Mouse (Mus musculus) embryonic facial prominence, embryonic 12.5 days (tissue): ENCODE measurements around the gene Map2k1. TPM values are rescaled to one million over a fixed set of nuclear protein-coding genes. Genes with fewer than 3 reads are reported as not detected.
"Not testable (repeated sequence)": the region's sequence is repeated elsewhere in the genome, so short reads cannot be mapped to it uniquely, and the experiment has no call there.

Source experiments
- ATAC-seq: fragments of 200-750 bp; cut with Nextera tagmentation; 2 replicates; pipeline ENCODE4 v1.8.0; 2017; ENCODE audit not compliant: insufficient number of reproducible peaks, insufficient read depth, low FRiP score, low TSS enrichment
- H3K27ac ChIP-seq: fragments of 300-500 bp; sonication (generic); 2 replicates; pipeline ENCODE4 v1.5.1; 2016; ENCODE audit warnings: mild to moderate bottlenecking
- H3K27me3 ChIP-seq: fragments of 300-500 bp; sonication (generic); 2 replicates; pipeline ENCODE4 v1.6.1; 2016; ENCODE audit warnings: mild to moderate bottlenecking, moderate library complexity
- H3K36me3 ChIP-seq: fragments of 300-500 bp; sonication (generic); 2 replicates; pipeline ENCODE4 v1.6.1; 2016; ENCODE audit warnings: mild to moderate bottlenecking
- H3K4me1 ChIP-seq: fragments of 300-500 bp; sonication (generic); 2 replicates; pipeline ENCODE4 v1.6.1; 2016
- H3K4me2 ChIP-seq: fragments of 300-500 bp; sonication (generic); replicated peaks from 2 replicates; pipeline ENCODE4 v1.6.1; 2016; ENCODE audit warnings: mild to moderate bottlenecking, moderate library complexity
- H3K4me3 ChIP-seq: fragments of 300-500 bp; sonication (generic); 2 replicates; pipeline ENCODE4 v1.5.1; 2016; ENCODE audit warnings: mild to moderate bottlenecking
- H3K9ac ChIP-seq: fragments of 300-500 bp; sonication (generic); 2 replicates; pipeline ENCODE4 v1.6.1; 2016; ENCODE audit warnings: mild to moderate bottlenecking, moderate library complexity
- H3K9me3 ChIP-seq: fragments of 300-500 bp; sonication (generic); 2 replicates; pipeline ENCODE4 v1.6.1; 2016; ENCODE audit warnings: mild to moderate bottlenecking, moderate library complexity
- WGBS: fragments of 180-500 bp; shearing (Covaris S2); methylation state at CpG from one replicate; pipeline ENCODE4 v1.1.7; 2016; 5-methylcytosine and 5-hydroxymethylcytosine counted together
- polyA plus RNA-seq: library from polyadenylated mRNA; unstranded; fragments of >200 nt; fragmentation: Nextera tagmentation; extraction: Ambion mirVana; gene quantifications from 2 replicates; pipeline ENCODE4 v1.2.1, GENCODE M21; 2016

The Map2k1 gene
- polyA plus RNA-seq, 1 experiment from 2014 or later: 77.0 TPM

GRCm38 (mm10) chr9:64199897-64200296 is 53.5 kb downstream of the Map2k1 start:
- Histone ChIP-seq H3K9ac (no peak overlapping the region), H3K27ac (no peak overlapping the region), H3K9me3 (no peaks in the 10 kb centered on the region), H3K4me2 (no peak overlapping the region), H3K36me3 (peaks cover 25% of the 10 kb centered on the region), H3K27me3 (no peaks in the 10 kb centered on the region), H3K4me3 (no peak overlapping the region), H3K4me1 (no peaks in the 10 kb centered on the region)
- WGBS: 85% methylated on average over 2 of the region's 2 CpGs
- ATAC-seq: no peak

DNA sequence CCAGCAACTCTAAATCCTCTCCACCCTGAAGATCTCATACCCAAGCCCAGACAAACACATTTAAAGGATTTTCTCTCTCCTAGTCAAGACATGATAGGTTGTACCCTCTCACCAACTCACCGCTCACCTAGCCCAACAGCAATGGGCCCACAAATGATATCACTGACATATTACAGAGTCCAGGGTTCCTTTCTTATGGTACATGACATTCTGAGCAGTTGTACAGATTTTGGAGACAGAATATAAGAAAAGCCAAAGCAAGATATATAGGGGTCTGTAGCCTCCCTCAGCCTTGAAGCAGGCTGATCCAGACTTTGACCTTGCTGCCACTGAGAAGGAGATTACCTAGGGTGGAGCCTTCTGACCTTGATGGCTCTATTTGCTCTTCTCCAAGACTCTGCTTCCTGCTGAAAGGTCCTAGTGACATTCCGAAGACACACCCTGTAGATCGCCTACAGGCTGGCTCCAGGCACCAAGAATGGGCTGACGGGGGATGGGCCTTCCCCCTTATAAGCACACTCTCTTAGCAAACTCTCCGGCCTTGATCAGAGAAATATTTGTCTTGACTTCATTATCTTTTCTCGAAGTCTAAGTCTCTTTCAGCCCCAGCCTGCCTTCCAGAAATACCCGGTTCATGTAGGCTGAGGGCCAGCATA is 54.5 kb downstream of the Map2k1 start:
- H3K27ac ChIP-seq, H3K9ac ChIP-seq, H3K27me3 ChIP-seq, H3K9me3 ChIP-seq, H3K4me1 ChIP-seq, H3K4me2 ChIP-seq, H3K4me3 ChIP-seq, ATAC-seq: not testable (repeated sequence)
- peaks cover 18% of the 10 kb centered on the region for H3K36me3 ChIP-seq
- WGBS: 91% methylated on average over 7 of the region's 7 CpGs

- Histone ChIP-seq H3K36me3 (peaks cover 19% of the 10 kb centered on the region), H3K4me3 (no peak overlapping the region), H3K9me3 (no peaks in the 10 kb centered on the region), H3K4me2 (no peak overlapping the region), H3K27me3 (no peaks in the 10 kb centered on the region), H3K27ac (no peak overlapping the region), H3K4me1 (no peaks in the 10 kb centered on the region), H3K9ac (no peak overlapping the region)
- 93% methylated on average over 5 of the region's 5 CpGs for WGBS
- ATAC-seq: no peak
Observed at GRCm38 (mm10) chr9:64198068-64198762, 55.2 kb downstream of the Map2k1 start.

DNA sequence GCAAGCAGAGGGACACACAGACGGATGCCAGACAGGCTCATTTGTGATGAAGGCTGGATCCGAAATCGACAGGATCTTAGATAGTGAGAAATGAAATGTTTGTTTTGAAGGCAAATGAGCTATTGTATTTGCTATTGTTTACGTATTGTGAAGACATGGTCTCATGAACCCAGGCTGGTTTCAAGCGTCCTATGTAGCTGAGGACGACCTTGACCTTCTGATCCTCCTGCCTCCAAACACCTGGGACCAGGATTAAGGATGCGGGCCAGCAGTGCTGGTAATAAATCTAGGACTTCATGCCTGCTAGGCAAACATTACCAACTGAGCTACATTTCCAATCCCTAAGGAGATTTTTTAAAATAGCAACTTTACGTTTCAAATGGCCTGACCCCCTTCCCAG is 55.9 kb downstream of the Map2k1 start:
- no peak overlapping the region for H3K4me2 ChIP-seq
- H3K4me3 ChIP-seq: no peak overlapping the region
- H3K9me3 ChIP-seq: no peaks in the 10 kb centered on the region
- 85% methylated on average over 8 of the region's 8 CpGs for WGBS
- no peak for ATAC-seq
- peaks cover 19% of the 10 kb centered on the region for H3K36me3 ChIP-seq
- no peaks in the 10 kb centered on the region for H3K27me3 ChIP-seq
- no peaks in the 10 kb centered on the region for H3K4me1 ChIP-seq
- no peak overlapping the region for H3K27ac ChIP-seq
- no peak overlapping the region for H3K9ac ChIP-seq

DNA sequence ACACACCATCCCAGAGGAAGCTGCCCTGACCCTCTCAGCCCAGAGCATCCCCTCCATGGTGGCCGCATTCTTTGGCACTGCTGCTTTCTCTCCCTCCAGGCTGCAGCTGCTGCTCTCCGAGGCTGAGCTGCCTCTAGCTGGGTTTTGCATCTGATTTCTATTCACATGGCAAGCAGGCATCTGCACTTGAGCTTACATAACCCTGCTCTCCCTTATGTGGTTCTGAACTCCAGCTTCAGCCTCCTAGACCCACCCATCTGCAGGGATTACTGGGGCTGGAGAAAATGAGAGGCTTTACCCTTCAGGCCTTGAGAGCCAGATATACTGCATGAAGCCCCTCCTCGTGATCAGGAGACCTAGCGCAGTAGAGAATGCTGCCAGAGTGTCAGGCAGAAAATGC is 57.9 kb downstream of the Map2k1 start:
- no peaks in the 10 kb centered on the region for H3K27me3 ChIP-seq
- H3K36me3 ChIP-seq: peaks cover 36% of the 10 kb centered on the region
- H3K4me2 ChIP-seq: no peak overlapping the region
- no peaks in the 10 kb centered on the region for H3K9me3 ChIP-seq
- no peak for ATAC-seq
- H3K4me1 ChIP-seq: no peaks in the 10 kb centered on the region
- WGBS: 81% methylated on average over 4 of the region's 4 CpGs
- no peak overlapping the region for H3K9ac ChIP-seq
- no peak overlapping the region for H3K4me3 ChIP-seq
- H3K27ac ChIP-seq: no peak overlapping the region

DNA sequence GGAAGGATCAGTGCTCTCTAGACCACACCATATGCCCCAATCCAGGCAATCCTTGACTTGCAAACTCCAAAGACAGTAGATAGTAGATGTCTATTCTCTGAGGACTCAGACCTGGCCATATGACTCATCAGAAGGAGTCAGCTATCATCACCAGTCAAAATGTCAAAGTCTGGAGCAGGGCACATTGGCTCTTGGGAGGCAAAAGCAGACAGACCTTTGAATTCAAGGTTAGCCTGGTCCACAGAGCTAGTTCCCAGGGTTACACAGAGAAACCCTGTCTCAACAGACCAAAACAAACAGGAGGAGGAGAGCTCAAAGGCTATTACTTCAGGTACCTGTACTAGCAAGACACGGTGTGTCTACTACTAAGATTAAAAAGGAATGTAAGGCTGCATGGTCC is 59.6 kb downstream of the Map2k1 start:
- Histone ChIP-seq H3K9me3 (no peaks in the 10 kb centered on the region), H3K9ac (no peak overlapping the region), H3K4me2 (no peak overlapping the region), H3K4me1 (no peaks in the 10 kb centered on the region), H3K4me3 (no peak overlapping the region), H3K27ac (no peak overlapping the region), H3K27me3 (no peaks in the 10 kb centered on the region), H3K36me3 (peaks cover 47% of the 10 kb centered on the region)
- no peak for ATAC-seq
- 95% methylated on average over 1 of the region's 1 CpGs for WGBS

GRCm38 (mm10) chr9:64184166-64184840 is 69.1 kb downstream of the Map2k1 start:
- Histone ChIP-seq H3K27ac (no peak overlapping the region), H3K4me2 (no peak overlapping the region), H3K9me3 (no peaks in the 10 kb centered on the region), H3K4me3 (no peak overlapping the region), H3K36me3 (peaks cover 59% of the 10 kb centered on the region), H3K4me1 (peaks cover 7% of the 10 kb centered on the region), H3K27me3 (no peaks in the 10 kb centered on the region), H3K9ac (no peak overlapping the region)
- 89% methylated on average over 5 of the region's 5 CpGs for WGBS
- no peak for ATAC-seq

DNA sequence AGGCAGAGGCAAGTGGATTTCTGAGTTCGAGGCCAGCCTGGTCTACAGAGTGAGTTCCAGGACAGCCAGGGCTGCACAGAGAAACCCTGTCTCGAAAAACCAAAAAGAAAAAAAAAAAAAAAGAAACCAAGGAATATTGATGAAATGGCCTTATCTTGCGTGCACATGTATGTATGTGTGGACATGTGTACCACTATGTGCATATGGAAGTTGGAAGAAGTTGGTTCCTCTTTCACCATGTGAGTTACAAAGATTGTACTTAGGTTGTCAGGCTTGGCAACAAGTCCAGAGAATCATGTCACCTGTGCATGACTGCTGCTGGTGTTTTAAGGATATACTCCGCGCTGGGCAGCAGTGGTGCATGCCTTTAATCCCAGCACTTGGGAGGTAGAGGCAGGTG is 70.1 kb downstream of the Map2k1 start:
- H3K4me2 ChIP-seq, H3K9ac ChIP-seq, H3K4me3 ChIP-seq, ATAC-seq, H3K27me3 ChIP-seq, H3K9me3 ChIP-seq, H3K27ac ChIP-seq, H3K4me1 ChIP-seq: not testable (repeated sequence)
- 92% methylated on average over 5 of the region's 5 CpGs for WGBS
- H3K36me3 ChIP-seq: peaks cover 52% of the 10 kb centered on the region

DNA sequence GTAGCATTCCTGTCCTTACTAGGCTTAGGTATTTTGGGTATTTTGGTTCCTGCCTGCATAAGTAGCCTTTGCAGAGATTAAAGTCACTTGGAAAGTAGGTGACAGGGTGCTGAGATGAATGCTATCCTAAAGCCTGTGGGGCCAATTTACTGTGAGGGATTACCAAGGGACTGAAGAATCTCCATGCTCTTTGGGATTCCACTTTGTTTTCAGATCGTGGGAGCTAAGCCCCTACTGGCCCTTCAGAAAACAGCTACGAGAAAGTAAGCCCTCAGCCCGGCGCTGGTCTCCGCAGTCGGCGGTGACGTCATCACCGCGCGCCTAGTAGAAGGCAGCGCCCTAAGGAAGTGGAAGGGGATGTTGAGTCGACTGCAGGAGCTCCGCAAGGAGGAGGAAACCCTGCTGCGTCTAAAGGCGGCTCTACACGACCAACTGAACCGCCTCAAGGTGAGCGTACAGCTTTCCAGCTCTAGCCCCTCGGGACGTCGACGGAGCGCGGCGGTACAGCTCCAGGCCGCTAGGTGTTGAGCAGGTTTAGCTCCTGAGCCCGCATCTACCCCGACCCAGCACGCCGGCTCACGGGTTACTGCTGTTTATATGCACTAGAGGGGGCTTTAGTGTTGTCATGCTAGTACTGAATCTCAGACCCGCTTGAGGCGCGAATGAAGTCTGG is 74.3 kb downstream of the Map2k1 start, which contains the start of gene Snapc5:
TSS of gene Snapc5 (plus strand) at position 301 of the 673 bp plus-strand sequence.
- H3K27ac ChIP-seq: peak within 1 kb of the TSS; percentile 78
- under 1% methylated on average over 35 of the region's 35 CpGs for WGBS
- peaks cover 13% of the 10 kb centered on the region for H3K4me1 ChIP-seq
- peak within 1 kb of the TSS; percentile 62 for H3K9ac ChIP-seq
- H3K9me3 ChIP-seq: no peaks in the 10 kb centered on the region
- H3K27me3 ChIP-seq: no peaks in the 10 kb centered on the region
- peaks cover 56% of the 10 kb centered on the region for H3K36me3 ChIP-seq
- peak; percentile 88 for ATAC-seq
- H3K4me3 ChIP-seq: peak within 1 kb of the TSS; percentile 59
- peak within 1 kb of the TSS; percentile 57 for H3K4me2 ChIP-seq

GRCm38 (mm10) chr9:64178610-64178973 is 74.8 kb downstream of the Map2k1 start:
- peaks cover 13% of the 10 kb centered on the region for H3K4me1 ChIP-seq
- peak overlapping the region; percentile 59 for H3K4me3 ChIP-seq
- H3K36me3 ChIP-seq: peaks cover 56% of the 10 kb centered on the region
- no peaks in the 10 kb centered on the region for H3K9me3 ChIP-seq
- H3K27me3 ChIP-seq: no peaks in the 10 kb centered on the region
- peak overlapping the region; percentile 62 for H3K9ac ChIP-seq
- ATAC-seq: no peak
- WGBS: 49% methylated on average over 3 of the region's 3 CpGs
- H3K27ac ChIP-seq: peak overlapping the region; percentile 78
- H3K4me2 ChIP-seq: peak overlapping the region; percentile 57

- H3K4me1 ChIP-seq: peaks cover 21% of the 10 kb centered on the region
- H3K27ac ChIP-seq: no peak overlapping the region
- H3K27me3 ChIP-seq: no peaks in the 10 kb centered on the region
- peaks cover 38% of the 10 kb centered on the region for H3K36me3 ChIP-seq
- 87% methylated on average over 11 of the region's 11 CpGs for WGBS
- no peak overlapping the region for H3K9ac ChIP-seq
- no peak overlapping the region for H3K4me3 ChIP-seq
- no peak for ATAC-seq
- H3K4me2 ChIP-seq: no peak overlapping the region
- H3K9me3 ChIP-seq: no peaks in the 10 kb centered on the region
Observed at GRCm38 (mm10) chr9:64175378-64175777, 78.1 kb downstream of the Map2k1 start.
